Mouse (Mus musculus) lung, postnatal 10 days (tissue): ENCODE results near the gene Apba1.
A peak's percentile ranks its signal among the peaks of the same experiment; 100 is the strongest.

Source experiments
- DNase-seq: peaks from one replicate; pipeline ENCODE4 v3.0.0; 2021

Apba1 gene

GRCm38 (mm10) chr19:23879862-23880261 lies 121.2 kb downstream of the Apba1 start:
- DNase-seq = peak; percentile 67

GRCm38 (mm10) chr19:23886169-23886568 lies 127.5 kb downstream of the Apba1 start:
- DNase-seq = no peak

GRCm38 (mm10) chr19:23891421-23891820 lies 132.7 kb downstream of the Apba1 start:
- no peak for DNase-seq

GRCm38 (mm10) chr19:23892633-23893032 lies 133.9 kb downstream of the Apba1 start:
- no peak for DNase-seq

GRCm38 (mm10) chr19:23893093-23893889 lies 134.6 kb downstream of the Apba1 start:
- DNase-seq = peak; percentile 70

GRCm38 (mm10) chr19:23893946-23894345 lies 135.3 kb downstream of the Apba1 start:
- DNase-seq = no peak

- no peak for DNase-seq
Observed at GRCm38 (mm10) chr19:23894822-23895221, 136.1 kb downstream of the Apba1 start.

GRCm38 (mm10) chr19:23896915-23897314 lies 138.2 kb downstream of the Apba1 start:
- DNase-seq = no peak

GRCm38 (mm10) chr19:23898501-23898900 lies 139.8 kb downstream of the Apba1 start:
- DNase-seq = no peak

GRCm38 (mm10) chr19:23901177-23901576 lies 142.5 kb downstream of the Apba1 start:
- DNase-seq = peak; percentile 67

- DNase-seq = no peak
Observed at GRCm38 (mm10) chr19:23901768-23902167, 143.1 kb downstream of the Apba1 start.

- no peak for DNase-seq
Observed at GRCm38 (mm10) chr19:23903066-23903465, 144.4 kb downstream of the Apba1 start.

- DNase-seq = no peak
Observed at GRCm38 (mm10) chr19:23904922-23905321, 146.2 kb downstream of the Apba1 start.

GRCm38 (mm10) chr19:23905772-23906171 lies 147.1 kb downstream of the Apba1 start:
- no peak for DNase-seq

- DNase-seq = no peak
Observed at GRCm38 (mm10) chr19:23910345-23910744, 151.7 kb downstream of the Apba1 start.

GRCm38 (mm10) chr19:23919384-23920219 lies 160.9 kb downstream of the Apba1 start:
- DNase-seq = no peak

GRCm38 (mm10) chr19:23920220-23920544 lies 161.5 kb downstream of the Apba1 start:
- DNase-seq = peak; percentile 21

GRCm38 (mm10) chr19:23922601-23923000 lies 163.9 kb downstream of the Apba1 start:
- DNase-seq = no peak

GRCm38 (mm10) chr19:23924057-23924456 lies 165.4 kb downstream of the Apba1 start:
- no peak for DNase-seq

GRCm38 (mm10) chr19:23924791-23925190 lies 166.1 kb downstream of the Apba1 start:
- DNase-seq = no peak

- DNase-seq = no peak
Observed at GRCm38 (mm10) chr19:23925541-23925940, 166.9 kb downstream of the Apba1 start.

GRCm38 (mm10) chr19:23930826-23931225 lies 172.1 kb downstream of the Apba1 start:
- no peak for DNase-seq

GRCm38 (mm10) chr19:23941422-23941949 lies 182.8 kb downstream of the Apba1 start:
- no peak for DNase-seq

- DNase-seq = no peak
Observed at GRCm38 (mm10) chr19:23942886-23943285, 184.2 kb downstream of the Apba1 start.
